Mouse (Mus musculus): ENCODE measurements at regions not wholly inside any gene's neighbourhood (a gene's known extent, or its start where the extent isn't known, plus 50 kb on each side); places are given as distances from the start of the nearest gene placed in this dataset.

- no peaks in the 10 kb centered on the region for H3K9me3 ChIP-seq (ENCODE audit: control insufficient read depth)
- no peaks in the 10 kb centered on the region for H3K4me1 ChIP-seq (replicated peaks; ENCODE audit: control insufficient read depth, insufficient read depth, low read length)
- WGBS: 66% methylated on average over 16 of the region's 16 CpGs
- H3K36me3 ChIP-seq (ENCODE audit: control insufficient read depth, insufficient read depth): no peaks in the 10 kb centered on the region
- ATAC-seq: no peak
- H3K9ac ChIP-seq (ENCODE audit: low read depth, low read length): no peak overlapping the region
- H3K4me3 ChIP-seq (ENCODE audit: low read depth, low read length): no peak overlapping the region
- TF ChIP-seq CTCF (IDR thresholded peaks at IDR 0.05; ENCODE audit: low read depth): no peak
- H3K4me2 ChIP-seq (replicated peaks; ENCODE audit: low read depth): no peak overlapping the region
- H3K27ac ChIP-seq (ENCODE audit: low read depth, low read length): no peak overlapping the region
- H3K27me3 ChIP-seq (replicated peaks; ENCODE audit: control insufficient read depth, insufficient read depth, low read length): no peaks in the 10 kb centered on the region
Measured at GRCm38 (mm10) chr3:52640250-52641147, 372.4 kb downstream of the Foxo1 start.

- H3K4me3 ChIP-seq (ENCODE audit: low read depth, low read length): no peak overlapping the region
- ATAC-seq: no peak
- H3K4me1 ChIP-seq (replicated peaks; ENCODE audit: control insufficient read depth, insufficient read depth, low read length): no peaks in the 10 kb centered on the region
- WGBS: 87% methylated on average over 5 of the region's 5 CpGs
- no peak overlapping the region for H3K9ac ChIP-seq (ENCODE audit: low read depth, low read length)
- TF ChIP-seq CTCF (IDR thresholded peaks at IDR 0.05; ENCODE audit: low read depth): no peak
- no peaks in the 10 kb centered on the region for H3K9me3 ChIP-seq (ENCODE audit: control insufficient read depth)
- H3K27ac ChIP-seq (ENCODE audit: low read depth, low read length): no peak overlapping the region
- no peak overlapping the region for H3K4me2 ChIP-seq (replicated peaks; ENCODE audit: low read depth)
- no peaks in the 10 kb centered on the region for H3K36me3 ChIP-seq (ENCODE audit: control insufficient read depth, insufficient read depth)
- no peaks in the 10 kb centered on the region for H3K27me3 ChIP-seq (replicated peaks; ENCODE audit: control insufficient read depth, insufficient read depth, low read length)
Measured at GRCm38 (mm10) chr3:52638816-52639215, 370.7 kb downstream of the Foxo1 start.

GRCm38 (mm10) chr3:52634353-52634752 lies 366.2 kb downstream of the Foxo1 start:
- no peaks in the 10 kb centered on the region for H3K9me3 ChIP-seq (ENCODE audit: control insufficient read depth)
- no peaks in the 10 kb centered on the region for H3K36me3 ChIP-seq (ENCODE audit: control insufficient read depth, insufficient read depth)
- no peak overlapping the region for H3K4me3 ChIP-seq (ENCODE audit: low read depth, low read length)
- H3K27ac ChIP-seq (ENCODE audit: low read depth, low read length): no peak overlapping the region
- no peak for ATAC-seq
- no peak overlapping the region for H3K9ac ChIP-seq (ENCODE audit: low read depth, low read length)
- H3K4me1 ChIP-seq (replicated peaks; ENCODE audit: control insufficient read depth, insufficient read depth, low read length): no peaks in the 10 kb centered on the region
- 42% methylated on average over 6 of the region's 6 CpGs for WGBS
- TF ChIP-seq CTCF (IDR thresholded peaks at IDR 0.05; ENCODE audit: low read depth): no peak
- no peak overlapping the region for H3K4me2 ChIP-seq (replicated peaks; ENCODE audit: low read depth)
- no peaks in the 10 kb centered on the region for H3K27me3 ChIP-seq (replicated peaks; ENCODE audit: control insufficient read depth, insufficient read depth, low read length)

GRCm38 (mm10) chr3:52633491-52634100 lies 365.5 kb downstream of the Foxo1 start:
- Histone ChIP-seq H3K27ac (ENCODE audit: low read depth, low read length) (no peak overlapping the region), H3K4me3 (ENCODE audit: low read depth, low read length) (no peak overlapping the region), H3K9ac (ENCODE audit: low read depth, low read length) (no peak overlapping the region), H3K36me3 (ENCODE audit: control insufficient read depth, insufficient read depth) (no peaks in the 10 kb centered on the region), H3K27me3 (replicated peaks; ENCODE audit: control insufficient read depth, insufficient read depth, low read length) (no peaks in the 10 kb centered on the region), H3K4me2 (replicated peaks; ENCODE audit: low read depth) (no peak overlapping the region), H3K4me1 (replicated peaks; ENCODE audit: control insufficient read depth, insufficient read depth, low read length) (no peaks in the 10 kb centered on the region), H3K9me3 (ENCODE audit: control insufficient read depth) (no peaks in the 10 kb centered on the region)
- WGBS: 71% methylated on average over 15 of the region's 15 CpGs
- TF ChIP-seq CTCF (IDR thresholded peaks at IDR 0.05; ENCODE audit: low read depth): no peak
- ATAC-seq: no peak

GRCm38 (mm10) chr3:52632635-52633034 lies 364.5 kb downstream of the Foxo1 start:
- H3K4me3 ChIP-seq (ENCODE audit: low read depth, low read length): no peak overlapping the region
- peak; percentile 28 for TF ChIP-seq CTCF (IDR thresholded peaks at IDR 0.05; ENCODE audit: low read depth)
- H3K27ac ChIP-seq (ENCODE audit: low read depth, low read length): no peak overlapping the region
- no peaks in the 10 kb centered on the region for H3K36me3 ChIP-seq (ENCODE audit: control insufficient read depth, insufficient read depth)
- 82% methylated on average over 2 of the region's 2 CpGs for WGBS
- ATAC-seq: no peak
- no peak overlapping the region for H3K4me2 ChIP-seq (replicated peaks; ENCODE audit: low read depth)
- H3K4me1 ChIP-seq (replicated peaks; ENCODE audit: control insufficient read depth, insufficient read depth, low read length): no peaks in the 10 kb centered on the region
- H3K27me3 ChIP-seq (replicated peaks; ENCODE audit: control insufficient read depth, insufficient read depth, low read length): no peaks in the 10 kb centered on the region
- no peak overlapping the region for H3K9ac ChIP-seq (ENCODE audit: low read depth, low read length)
- H3K9me3 ChIP-seq (ENCODE audit: control insufficient read depth): no peaks in the 10 kb centered on the region

GRCm38 (mm10) chr3:52630209-52630608 lies 362.1 kb downstream of the Foxo1 start:
- Histone ChIP-seq H3K4me1 (replicated peaks; ENCODE audit: control insufficient read depth, insufficient read depth, low read length) (no peaks in the 10 kb centered on the region), H3K9ac (ENCODE audit: low read depth, low read length) (no peak overlapping the region), H3K27ac (ENCODE audit: low read depth, low read length) (no peak overlapping the region), H3K4me3 (ENCODE audit: low read depth, low read length) (no peak overlapping the region), H3K4me2 (replicated peaks; ENCODE audit: low read depth) (no peak overlapping the region), H3K9me3 (ENCODE audit: control insufficient read depth) (no peaks in the 10 kb centered on the region), H3K36me3 (ENCODE audit: control insufficient read depth, insufficient read depth) (no peaks in the 10 kb centered on the region), H3K27me3 (replicated peaks; ENCODE audit: control insufficient read depth, insufficient read depth, low read length) (no peaks in the 10 kb centered on the region)
- TF ChIP-seq CTCF (IDR thresholded peaks at IDR 0.05; ENCODE audit: low read depth): no peak
- ATAC-seq: no peak
- 72% methylated on average over 5 of the region's 5 CpGs for WGBS
